In the genomic region with DNA sequence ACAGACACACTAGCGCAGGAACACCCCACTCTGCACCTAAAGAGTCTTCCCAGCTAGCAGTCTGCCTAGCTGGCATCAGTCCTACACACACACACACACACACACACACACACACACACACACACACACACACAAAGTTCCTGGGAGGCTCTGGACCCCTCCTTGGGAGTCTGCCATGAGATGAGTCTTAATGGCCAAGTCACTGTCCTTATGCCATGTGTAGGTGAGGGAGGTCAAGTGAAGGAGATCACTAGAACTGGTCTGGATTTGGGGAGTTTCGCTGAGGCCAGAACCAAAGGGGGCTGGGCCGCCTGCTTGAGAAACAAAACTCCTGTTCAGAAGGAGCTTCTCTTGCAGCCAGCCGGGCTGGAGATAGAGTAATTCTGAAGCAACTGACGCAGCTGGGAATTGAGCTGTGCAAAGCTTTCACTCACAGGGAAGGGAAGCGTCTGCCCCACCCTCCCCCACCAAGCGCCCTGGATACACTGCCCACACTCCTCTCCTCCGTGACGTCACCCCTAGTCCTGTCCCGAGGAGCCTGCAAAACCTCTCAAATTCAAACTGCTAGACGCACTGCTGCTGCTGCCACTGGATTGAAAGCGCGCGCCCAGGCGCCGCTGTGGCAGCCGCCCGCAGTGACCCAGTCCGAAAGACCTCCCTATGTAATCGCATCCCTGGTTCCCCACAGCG, we compare ENCODE assay signal across 8 mouse cellular contexts. TPM values are rescaled to one million over a fixed set of nuclear protein-coding genes. Genes with fewer than 3 reads are reported as not detected.
DNase-seq lines count a peak whose midpoint lies in the region; ATAC-seq and TF ChIP-seq lines count a peak whose summit lies in the region.
"Had no signal": no experiment of that assay in that cellular context is flagged by ENCODE, and none has a peak within 500 bp of the region (broad histone marks: within the 10 kb centered on the region; RNA-seq: fewer than 3 reads in every experiment).

No protein-coding gene starts in this region.

- H3K4me2 ChIP-seq in hindbrain, postnatal 0 days (ENCODE audit: low read depth, low read length) = peak overlapping the region; percentile 61
- H3K4me2 ChIP-seq in neural tube, embryonic 15.5 days = peak overlapping the region; percentile 60

- peak overlapping the region; percentile 45 for H3K4me3 ChIP-seq in hindbrain, postnatal 0 days (ENCODE audit: low read length)
- H3K4me3 ChIP-seq in limb, embryonic 10.5 days = peak overlapping the region; percentile 46
- peak overlapping the region; percentile 44 for H3K4me3 ChIP-seq in neural tube, embryonic 15.5 days (replicated peaks)
- H3K4me3 ChIP-seq: erythroblast, embryonic 14.5 days had no signal

- no peaks in the 10 kb centered on the region for H3K4me1 ChIP-seq in hindbrain, postnatal 0 days (ENCODE audit: insufficient read depth, low read length)
- 0 out of 2 replicates have a peak, but pooled peaks cover 4% of the 10 kb centered on the region for H3K4me1 ChIP-seq in limb, embryonic 10.5 days
- peaks cover 7% of the 10 kb centered on the region; the same call in 1 of the 2 replicates for H3K4me1 ChIP-seq in neural tube, embryonic 15.5 days

- DNase-seq in brain, embryonic 14.5 days (ENCODE audit: low read depth) = peak; percentile 87
- peak; percentile 68 for DNase-seq in embryo, embryonic 10 days (ENCODE audit: low spot score)
- DNase-seq in gastrocnemius, postnatal 14 days = peak; percentile 52
- peak; percentile 75 for DNase-seq in hindbrain, postnatal 0 days (ENCODE audit: low spot score)
- peak; percentile 43 for DNase-seq in limb, embryonic 10.5 days (ENCODE audit: low spot score)

- H3K27me3 ChIP-seq in hindbrain, postnatal 0 days (ENCODE audit: insufficient read depth, low read length) = no peaks in the 10 kb centered on the region
- peaks cover 62% of the 10 kb centered on the region for H3K27me3 ChIP-seq in limb, embryonic 10.5 days (ENCODE audit: low read depth, poor library complexity, severe bottlenecking)
- no peaks in the 10 kb centered on the region for H3K27me3 ChIP-seq in neural tube, embryonic 15.5 days (replicated peaks)

- WGBS in hindbrain, postnatal 0 days = 9% methylated on average over 21 of the region's 21 CpGs
- 11% methylated on average over 14 of the region's 21 CpGs for WGBS in limb, embryonic 10.5 days
- 15% methylated on average over 21 of the region's 21 CpGs for WGBS in neural tube, embryonic 15.5 days

- H3K27ac ChIP-seq in hindbrain, postnatal 0 days = peak overlapping the region; percentile 60; the same call in 1 of the 2 replicates
- no peak overlapping the region for H3K27ac ChIP-seq in limb, embryonic 10.5 days
- peak overlapping the region; percentile 65 for H3K27ac ChIP-seq in neural tube, embryonic 15.5 days (replicated peaks)

- no peaks in the 10 kb centered on the region for H3K36me3 ChIP-seq in hindbrain, postnatal 0 days (ENCODE audit: insufficient read depth, low read length)
- no peaks in the 10 kb centered on the region for H3K36me3 ChIP-seq in limb, embryonic 10.5 days
- H3K36me3 ChIP-seq in neural tube, embryonic 15.5 days = no peaks in the 10 kb centered on the region

- H3K9me3 ChIP-seq in hindbrain, postnatal 0 days (ENCODE audit: low read length) = no peaks in the 10 kb centered on the region
- no peaks in the 10 kb centered on the region for H3K9me3 ChIP-seq in limb, embryonic 10.5 days (replicated peaks)
- H3K9me3 ChIP-seq in neural tube, embryonic 15.5 days (replicated peaks) = no peaks in the 10 kb centered on the region

- no peak for TF ChIP-seq CTCF in brain, embryonic 14.5 days (IDR thresholded peaks at IDR 0.05; ENCODE audit: borderline replicate concordance, extremely low read depth, insufficient read depth, insufficient read length)
- TF ChIP-seq CTCF in hindbrain, postnatal 0 days (IDR thresholded peaks at IDR 0.05; ENCODE audit: low read depth) = no peak

- peak overlapping the region; percentile 43; the same call in 1 of the 2 replicates for H3K9ac ChIP-seq in hindbrain, postnatal 0 days (replicated peaks; ENCODE audit: low read length)
- peak overlapping the region; percentile 49 for H3K9ac ChIP-seq in neural tube, embryonic 15.5 days (replicated peaks)

- peak; percentile 89 for ATAC-seq in hindbrain, postnatal 0 days
- ATAC-seq in neural tube, embryonic 15.5 days (ENCODE audit: low FRiP score) = peak; percentile 79
- ATAC-seq in activated CD4-positive, CD25-positive, alpha-beta regulatory T cell, adult 4 months = no peak

- intact Hi-C loops in gastrocnemius, postnatal 14 days (cut with DNase I; ENCODE audit: low total_unique reads) = no loop called here

- TF ChIP-seq POLR2A in brain, embryonic 14.5 days (IDR thresholded peaks at IDR 0.05; ENCODE audit: borderline replicate concordance, extremely low read depth, insufficient read depth, insufficient read length, poor library complexity, severe bottlenecking) = no peak

RNA-seq across cellular contexts. Expression of a gene that starts 3.5 kb away (rescaled TPM):
- polyA plus RNA-seq in brain, embryonic 14.5 days (2012; rRNA removed) = 3.7 and 6.0 TPM in 2 replicates
- total RNA-seq in gastrocnemius, postnatal 14 days (2021) = under 1 TPM; 0.09 to 0.31 TPM
- 18.4 and 18.8 TPM in 2 replicates for total RNA-seq in hindbrain, postnatal 0 days (2014; rRNA removed)
- polyA plus RNA-seq in hindbrain, postnatal 0 days (2015; fragmentation: Nextera tagmentation; extraction: Ambion mirVana) = 9.0 and 10.2 TPM in 2 replicates
- polyA plus RNA-seq in limb, embryonic 10.5 days (2016; fragmentation: Nextera tagmentation; extraction: Ambion mirVana) = 0.10 and 0.36 TPM in 2 replicates
- polyA plus RNA-seq in neural tube, embryonic 15.5 days (2015; fragmentation: Nextera tagmentation; extraction: Ambion mirVana) = 12.1 and 14.6 TPM in 2 replicates
- polyA plus RNA-seq in activated CD4-positive, CD25-positive, alpha-beta regulatory T cell, adult 4 months (2017; shearing (Covaris generic)) = not detected
- polyA plus RNA-seq: erythroblast, embryonic 14.5 days had no signal
